Mouse (Mus musculus) myocyte (in vitro differentiated cells): ENCODE data around the gene Mindy4. TPM values are rescaled to one million over a fixed set of nuclear protein-coding genes. Genes with fewer than 3 reads are reported as not detected.

Source experiments
- H3K27me3 ChIP-seq: one replicate; pipeline ENCODE4 v1.6.1; 2011; ENCODE audit not compliant: control insufficient read depth, insufficient read depth, insufficient read length
- H3K36me3 ChIP-seq: one replicate; pipeline ENCODE4 v1.6.1; 2011; ENCODE audit not compliant: control insufficient read depth, insufficient read depth
- H3K4me2 ChIP-seq: one replicate; pipeline ENCODE4 v1.6.1; 2011; ENCODE audit warnings: low read depth, control low read depth
- H3K4me3 ChIP-seq: one replicate; pipeline ENCODE4 v1.5.1; 2011; ENCODE audit warnings: mild to moderate bottlenecking, control low read depth, moderate library complexity
- H3K79me2 ChIP-seq: one replicate; pipeline ENCODE4 v1.6.1; 2011; ENCODE audit not compliant: control insufficient read depth, insufficient read depth
- H3ac ChIP-seq: one replicate; pipeline ENCODE4 v1.6.1; 2011; ENCODE audit not compliant: control insufficient read depth, insufficient read length
- CEBPB ChIP-seq: IDR thresholded peaks from 2 replicates; pipeline ENCODE4 v1.6.1; 2011; ENCODE audit warnings: mild to moderate bottlenecking, moderate library complexity; ENCODE audit not compliant: poor library complexity, insufficient read depth, severe bottlenecking
- E2F4 ChIP-seq: IDR thresholded peaks from one replicate; pipeline ENCODE4 v1.6.1; 2011; ENCODE audit warnings: mild to moderate bottlenecking, control low read depth, moderate library complexity; ENCODE audit not compliant: insufficient read depth
- MAX ChIP-seq: IDR thresholded peaks from one replicate; pipeline ENCODE4 v1.6.1; 2011; ENCODE audit warnings: low read depth, mild to moderate bottlenecking, control low read depth
- MYOD1 ChIP-seq, 3 experiments: IDR thresholded peaks; one replicate each; pipeline ENCODE4 v1.6.1; 2011; ENCODE audit warnings: control low read depth in 2 of 3, low read depth in 2 of 3, mild to moderate bottlenecking in 2 of 3, moderate library complexity in 1 of 3; ENCODE audit not compliant: insufficient read length in 2 of 3, control insufficient read depth in 1 of 3
- MYOG ChIP-seq, 3 experiments: IDR thresholded peaks; one replicate each; pipeline ENCODE4 v1.6.1; 2011; ENCODE audit warnings: control low read depth in 2 of 3, low read depth in 2 of 3, mild to moderate bottlenecking in 2 of 3; ENCODE audit not compliant: insufficient read length in 2 of 3, control insufficient read depth in 1 of 3, insufficient read depth in 1 of 3
- POLR2A ChIP-seq: IDR thresholded peaks from one replicate; pipeline ENCODE4 v1.6.1; 2011; ENCODE audit warnings: low read depth, mild to moderate bottlenecking, control low read depth, moderate library complexity; ENCODE audit not compliant: insufficient read length
- POLR2AphosphoS2 ChIP-seq: IDR thresholded peaks from one replicate; pipeline ENCODE4 v1.6.1; 2011; ENCODE audit warnings: low read depth, control low read depth; ENCODE audit not compliant: insufficient read length
- REST ChIP-seq: IDR thresholded peaks from one replicate; pipeline ENCODE4 v1.6.1; 2011; ENCODE audit warnings: mild to moderate bottlenecking, control low read depth, moderate library complexity; ENCODE audit not compliant: insufficient read depth, insufficient read length
- SRF ChIP-seq: IDR thresholded peaks from one replicate; pipeline ENCODE4 v1.6.1; 2011; ENCODE audit warnings: low read depth; ENCODE audit not compliant: control insufficient read depth, insufficient read length
- TCF12 ChIP-seq: IDR thresholded peaks from one replicate; pipeline ENCODE4 v1.6.1; 2011; ENCODE audit warnings: mild to moderate bottlenecking, control low read depth; ENCODE audit not compliant: poor library complexity, insufficient read depth, severe bottlenecking
- TCF3 ChIP-seq: IDR thresholded peaks from one replicate; pipeline ENCODE4 v1.6.1; 2011; ENCODE audit warnings: low read depth, control low read depth; ENCODE audit not compliant: insufficient read length
- USF1 ChIP-seq: IDR thresholded peaks from one replicate; pipeline ENCODE4 v1.6.1; 2011; ENCODE audit warnings: low read depth, mild to moderate bottlenecking, control low read depth, moderate library complexity
- polyA plus RNA-seq: library from polyadenylated mRNA; unstranded; fragments of >200 nt; fragmentation: generic; extraction: Trizol; gene quantifications from one replicate; pipeline ENCODE4 v1.2.1, GENCODE M21; 2012; ENCODE audit warnings: missing spikeins

The Mindy4 gene
- polyA plus RNA-seq, 1 experiment: 5.0 TPM

GRCm38 (mm10) chr6:55249263-55249662 lies 46.1 kb downstream of the Mindy4 start:
- Histone ChIP-seq H3K79me2 (no peaks in the 10 kb centered on the region), H3K36me3 (no peaks in the 10 kb centered on the region), H3ac (no peak overlapping the region), H3K4me3 (no peak overlapping the region), H3K4me2 (no peak overlapping the region), H3K27me3 (no peaks in the 10 kb centered on the region)
- TF ChIP-seq SRF (no peak), POLR2AphosphoS2 (no peak), REST (no peak)

- Histone ChIP-seq H3ac (no peak overlapping the region), H3K4me2 (no peak overlapping the region), H3K27me3 (no peaks in the 10 kb centered on the region), H3K4me3 (no peak overlapping the region), H3K79me2 (no peaks in the 10 kb centered on the region), H3K36me3 (no peaks in the 10 kb centered on the region)
- no peak for TF ChIP-seq POLR2AphosphoS2
- TF ChIP-seq MYOD1 (IDR thresholded peaks at IDR 0.05; ENCODE audit: control insufficient read depth in 1 of 3, insufficient read length in 2 of 3, low read depth in 2 of 3): no peak
- TF ChIP-seq TCF12: no peak
- TF ChIP-seq TCF3: no peak
- no peak for TF ChIP-seq MAX
- TF ChIP-seq MYOG (IDR thresholded peaks at IDR 0.05; ENCODE audit: control insufficient read depth in 1 of 3, insufficient read depth in 1 of 3, insufficient read length in 2 of 3, low read depth in 2 of 3): no peak
- TF ChIP-seq POLR2A: no peak
- TF ChIP-seq REST: no peak
- TF ChIP-seq CEBPB: no peak
- TF ChIP-seq USF1: no peak
- no peak for TF ChIP-seq E2F4
- TF ChIP-seq SRF: no peak
Observed at GRCm38 (mm10) chr6:55250809-55251208, 47.6 kb downstream of the Mindy4 start.

GRCm38 (mm10) chr6:55251596-55251995 lies 48.4 kb downstream of the Mindy4 start:
- H3K79me2 ChIP-seq: no peaks in the 10 kb centered on the region
- H3K4me3 ChIP-seq: no peak overlapping the region
- TF ChIP-seq E2F4 (no peak), MYOG (IDR thresholded peaks at IDR 0.05; ENCODE audit: control insufficient read depth in 1 of 3, insufficient read depth in 1 of 3, insufficient read length in 2 of 3, low read depth in 2 of 3) (no peak), REST (no peak), SRF (no peak), TCF12 (no peak), USF1 (no peak), MAX (no peak), POLR2AphosphoS2 (no peak), POLR2A (no peak), TCF3 (no peak), MYOD1 (IDR thresholded peaks at IDR 0.05; ENCODE audit: control insufficient read depth in 1 of 3, insufficient read length in 2 of 3, low read depth in 2 of 3) (no peak), CEBPB (no peak)
- no peaks in the 10 kb centered on the region for H3K27me3 ChIP-seq
- H3K36me3 ChIP-seq: no peaks in the 10 kb centered on the region
- H3K4me2 ChIP-seq: no peak overlapping the region
- H3ac ChIP-seq: no peak overlapping the region

- H3ac ChIP-seq: no peak overlapping the region
Observed at GRCm38 (mm10) chr6:55252731-55253247, 49.6 kb downstream of the Mindy4 start.

More at GRCm38 (mm10) chr6:55252731-55253247, 49.6 kb downstream of the Mindy4 start:
- Histone ChIP-seq H3K79me2 (no peaks in the 10 kb centered on the region), H3K4me3 (no peak overlapping the region), H3K4me2 (no peak overlapping the region), H3K36me3 (no peaks in the 10 kb centered on the region), H3K27me3 (no peaks in the 10 kb centered on the region)
- TF ChIP-seq CEBPB: no peak
- no peak for TF ChIP-seq E2F4
- TF ChIP-seq MAX: no peak
- TF ChIP-seq USF1: no peak
- no peak for TF ChIP-seq TCF3
- TF ChIP-seq MYOG (IDR thresholded peaks at IDR 0.05; ENCODE audit: control insufficient read depth in 1 of 3, insufficient read depth in 1 of 3, insufficient read length in 2 of 3, low read depth in 2 of 3): no peak
- no peak for TF ChIP-seq POLR2AphosphoS2
- no peak for TF ChIP-seq SRF
- TF ChIP-seq MYOD1 (IDR thresholded peaks at IDR 0.05; ENCODE audit: control insufficient read depth in 1 of 3, insufficient read length in 2 of 3, low read depth in 2 of 3): no peak
- TF ChIP-seq REST: no peak
- no peak for TF ChIP-seq POLR2A
- TF ChIP-seq TCF12: no peak
